Mouse (Mus musculus) erythroblast, embryonic 14.5 days (primary cell): Measurements from ENCODE around the gene Rabepk.

Source experiments
- GATA1 ChIP-seq: IDR thresholded peaks from 2 replicates; pipeline ENCODE4 v1.6.1; 2012; ENCODE audit warnings: low read length, inconsistent platforms, mixed read lengths
- TAL1 ChIP-seq: IDR thresholded peaks from 3 replicates; pipeline ENCODE4 v1.6.1; 2012; ENCODE audit warnings: low read length, inconsistent platforms, mixed read lengths

DNA sequence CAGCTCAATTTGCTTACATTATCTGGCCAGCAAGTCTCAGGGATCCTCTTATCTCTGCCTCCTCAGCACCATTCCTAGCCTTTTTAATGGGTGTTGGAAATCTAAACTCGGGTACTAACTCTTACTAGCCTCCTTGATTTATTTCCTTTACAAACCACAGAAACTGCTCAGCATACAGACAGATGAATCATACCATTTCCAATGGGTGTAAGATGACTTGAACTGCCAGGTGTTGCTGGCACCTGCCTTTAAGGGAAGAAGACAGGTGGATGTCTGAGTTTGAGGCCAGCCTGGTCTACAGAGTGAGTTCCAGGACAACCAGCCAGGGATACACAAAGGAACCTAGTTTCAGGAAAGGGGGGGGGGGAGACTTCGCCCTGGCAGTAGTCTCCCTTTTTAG lies 8.3 kb upstream of the Rabepk start:
- no peak for TF ChIP-seq TAL1
- TF ChIP-seq GATA1: no peak
